Mouse (Mus musculus) layer of hippocampus, postnatal 10 days (tissue): ENCODE measurements at regions not wholly inside any gene's neighbourhood (a gene's known extent, or its start where the extent isn't known, plus 50 kb on each side); places are given as distances from the start of the nearest gene placed in this dataset.
"Not testable (repeated sequence)": the region's sequence is repeated elsewhere in the genome, so short reads cannot be mapped to it uniquely, and the experiment has no call there.

Experiments used
- DNase-seq, 2 experiments: peaks; one replicate each; pipeline ENCODE4 v3.0.0; 2021; ENCODE audit warnings: low spot score in 2 of 2

DNA sequence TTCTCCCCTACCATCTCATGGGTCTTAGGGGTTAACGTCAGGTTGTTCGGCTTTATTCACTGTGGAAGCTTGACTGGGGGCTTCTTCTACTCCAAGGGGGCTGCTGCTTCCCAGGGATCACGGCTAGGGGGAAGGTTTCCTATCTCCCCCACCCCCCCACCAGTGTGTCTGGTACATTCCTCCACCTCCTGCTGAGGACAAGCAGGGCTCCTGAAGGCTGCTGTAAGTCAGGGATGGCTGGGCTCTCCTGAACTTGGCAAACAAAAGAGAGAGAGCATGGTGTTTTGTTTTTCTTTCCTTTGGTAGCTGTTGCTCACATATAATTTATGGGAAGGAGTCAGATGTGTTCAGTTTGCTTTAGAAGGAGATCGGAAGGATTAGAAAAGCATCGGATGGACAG lies 54.7 kb upstream of the Commd3 start:
- DNase-seq, result no peak

DNA sequence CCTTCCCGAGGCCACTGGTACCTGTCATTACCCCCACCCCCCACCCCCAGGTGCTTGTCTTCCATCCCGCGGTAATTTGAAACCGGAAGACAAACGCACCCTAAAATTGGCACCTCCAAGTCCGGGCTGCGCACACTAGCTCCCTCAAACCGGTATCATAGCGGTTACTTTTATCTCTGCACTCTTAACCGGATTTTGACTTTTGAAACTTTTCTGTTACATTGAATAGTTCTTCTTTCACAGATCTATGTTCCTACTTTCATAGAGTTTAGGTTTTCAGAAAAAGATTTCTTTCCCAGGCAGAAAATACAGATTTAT lies 62.4 kb upstream of the Commd3 start:
- DNase-seq, result no peak

DNA sequence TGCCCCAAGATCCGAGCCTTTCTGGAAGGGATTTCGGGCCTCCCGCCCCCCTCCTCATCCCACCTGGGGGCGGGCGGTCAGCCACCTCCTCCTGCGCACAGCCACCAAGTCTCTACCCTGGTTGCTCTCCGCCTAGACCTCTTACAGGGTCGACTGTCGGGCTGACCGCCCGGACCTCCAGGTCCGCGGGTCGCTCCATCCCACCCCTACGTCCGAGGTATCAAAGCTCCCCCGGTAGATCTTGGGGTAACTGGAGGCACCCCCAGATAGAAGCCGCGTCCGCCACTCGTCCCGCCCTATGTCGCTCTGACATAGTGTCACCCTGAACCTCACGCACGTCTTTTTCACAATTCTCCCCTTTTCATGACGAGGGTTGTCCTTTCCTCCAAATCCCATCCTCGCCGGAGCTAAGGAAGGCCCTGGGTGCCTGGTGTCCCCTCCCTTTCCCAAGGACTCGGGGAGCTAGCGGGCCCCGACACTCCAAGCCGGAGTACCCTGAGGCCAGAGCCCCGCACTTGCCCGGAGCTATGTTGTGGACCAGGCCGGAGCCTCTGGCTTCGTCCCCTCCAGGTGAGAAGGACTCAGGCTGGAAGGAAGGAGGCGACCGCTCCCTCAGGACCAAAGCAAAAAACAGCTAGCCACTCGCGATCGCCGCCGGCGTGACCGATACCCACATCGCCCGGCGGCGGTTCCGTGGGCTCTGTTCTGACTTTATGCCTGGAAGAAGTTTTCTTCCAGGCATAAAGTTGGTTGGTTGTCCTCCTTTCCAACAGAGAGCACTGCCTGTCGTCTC lies 62.9 kb upstream of the Commd3 start:
- peak; percentile 12 to 24 for DNase-seq

DNA sequence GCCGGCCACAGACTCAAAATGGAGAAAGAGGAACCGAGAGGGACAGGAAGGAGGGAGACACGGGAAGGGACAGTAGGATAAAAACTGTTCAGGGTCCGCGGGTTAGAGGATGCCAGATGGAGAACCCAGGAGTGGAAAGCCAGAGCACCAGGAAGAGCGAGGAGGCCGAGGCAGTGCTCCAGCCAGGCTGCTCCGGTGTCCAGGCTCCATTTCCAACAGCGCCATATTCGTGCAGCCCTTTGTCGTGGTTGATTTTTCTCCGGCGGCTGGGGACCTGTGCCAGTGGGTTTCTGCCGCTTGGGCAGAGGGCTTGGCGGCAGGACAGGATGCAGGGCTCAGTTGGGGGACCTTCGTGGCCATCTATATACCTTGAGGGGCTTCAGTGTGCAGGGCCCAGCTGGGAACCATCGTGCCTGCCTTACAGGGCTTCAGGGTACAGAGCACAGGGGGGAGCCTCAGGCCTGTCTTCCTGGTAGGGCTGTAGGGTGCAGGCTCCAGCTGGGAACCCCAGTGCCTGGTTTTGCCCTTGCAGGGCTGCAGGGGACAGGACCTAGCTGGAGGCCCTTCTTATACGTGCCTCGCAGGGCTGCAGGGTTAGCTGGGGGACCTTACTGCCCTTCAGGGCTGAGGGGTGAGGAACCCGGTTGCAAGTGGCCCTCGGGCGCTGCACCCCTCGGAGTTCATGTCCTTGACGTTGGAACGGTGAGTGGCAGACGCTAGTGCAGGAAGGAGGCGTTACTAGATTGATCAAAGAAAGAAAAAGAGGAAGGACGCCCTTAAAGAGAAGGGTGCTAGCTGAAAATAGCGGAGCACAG lies 63.7 kb upstream of the Commd3 start:
- DNase-seq, result peak; percentile 52 to 57

DNA sequence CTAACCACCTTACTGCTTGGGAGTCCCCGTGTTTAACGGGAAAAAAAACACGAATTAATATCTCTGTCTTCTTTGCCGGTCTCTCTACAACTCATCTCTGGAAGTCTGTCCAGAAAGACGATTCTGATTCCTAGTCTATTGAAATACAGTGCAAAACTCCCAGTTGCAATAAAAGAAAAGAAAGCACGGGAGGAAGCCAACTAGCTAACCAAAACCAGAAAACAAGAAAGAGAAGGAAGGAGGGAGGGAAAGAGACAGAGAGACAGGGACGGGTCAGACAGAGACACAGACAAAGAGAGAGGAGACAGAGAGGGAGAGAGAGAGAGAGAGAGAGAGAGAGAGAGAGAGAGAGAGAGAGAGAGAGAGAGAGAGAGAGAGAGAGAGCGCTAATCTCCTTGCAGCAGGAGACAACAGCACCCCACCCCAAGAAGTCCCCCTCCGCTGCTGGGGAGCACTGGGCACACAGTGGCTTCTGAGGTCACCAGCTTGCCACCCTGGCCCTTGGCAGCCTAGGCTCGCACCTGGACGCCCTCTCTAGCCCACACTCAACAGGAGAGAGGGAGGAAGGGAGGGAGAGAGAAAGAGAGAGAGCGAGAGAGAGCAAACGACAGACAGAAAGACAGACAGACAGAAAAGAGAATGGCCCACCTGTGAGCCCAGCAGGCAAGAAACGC lies 64.5 kb upstream of the Commd3 start:
- DNase-seq, result no peak

DNA sequence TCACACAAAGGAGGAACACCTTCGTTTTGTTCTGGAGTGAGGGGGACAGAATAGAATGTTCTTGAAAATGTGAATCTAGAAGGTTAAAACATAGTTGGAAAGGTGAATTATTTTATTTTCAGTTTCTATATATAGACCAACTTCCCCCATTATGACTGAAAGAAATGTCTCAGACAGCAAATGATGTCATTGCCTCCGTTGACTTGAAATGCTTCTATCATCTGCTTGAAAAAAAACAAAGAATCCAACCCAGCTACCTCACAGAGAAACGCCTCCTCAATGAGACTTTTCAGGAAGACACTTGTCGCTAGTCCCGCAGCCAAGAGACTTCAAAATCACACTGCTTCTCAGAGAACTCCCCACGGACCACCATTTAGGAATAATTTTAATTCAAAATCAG lies 65.1 kb upstream of the Commd3 start:
- no peak for DNase-seq

DNA sequence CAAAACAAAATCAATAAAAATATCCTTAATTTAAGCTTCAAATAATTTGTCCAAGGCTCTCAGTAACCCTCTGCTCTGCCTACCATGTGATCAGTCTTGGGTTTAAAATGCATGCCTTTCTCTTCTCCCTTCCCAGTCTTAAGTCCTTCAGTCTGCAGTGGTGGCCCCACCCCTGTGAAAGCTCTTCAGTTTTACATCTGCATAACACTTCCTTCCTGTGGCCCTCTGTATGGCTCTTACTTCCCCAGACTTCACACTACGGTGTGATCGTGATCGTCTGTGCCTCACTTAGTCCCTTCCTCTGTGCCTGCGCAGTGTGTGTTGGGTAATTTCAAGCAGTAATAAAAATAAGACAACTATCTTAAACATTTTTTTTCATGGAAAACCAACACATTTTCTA lies 80.0 kb upstream of the Commd3 start:
- DNase-seq, result no peak

DNA sequence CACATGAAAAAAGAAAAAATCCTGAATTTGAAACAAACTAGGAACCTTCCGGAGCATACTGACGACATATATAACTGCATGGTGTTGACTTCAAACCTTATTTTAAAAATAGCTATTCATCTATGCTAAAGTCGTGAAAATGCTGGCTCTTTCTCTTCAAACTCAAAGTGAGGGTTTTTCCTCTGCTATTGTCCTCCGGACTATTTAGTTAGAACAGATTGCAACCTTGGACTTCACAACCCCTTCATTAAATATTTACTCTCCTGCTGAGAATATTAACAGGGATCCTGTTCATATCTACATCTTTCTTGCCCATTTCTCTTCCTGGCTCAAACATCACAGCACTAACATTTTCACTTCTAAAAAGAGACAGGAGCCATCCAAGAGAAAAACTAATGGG lies 84.0 kb upstream of the Commd3 start:
- no peak for DNase-seq

DNA sequence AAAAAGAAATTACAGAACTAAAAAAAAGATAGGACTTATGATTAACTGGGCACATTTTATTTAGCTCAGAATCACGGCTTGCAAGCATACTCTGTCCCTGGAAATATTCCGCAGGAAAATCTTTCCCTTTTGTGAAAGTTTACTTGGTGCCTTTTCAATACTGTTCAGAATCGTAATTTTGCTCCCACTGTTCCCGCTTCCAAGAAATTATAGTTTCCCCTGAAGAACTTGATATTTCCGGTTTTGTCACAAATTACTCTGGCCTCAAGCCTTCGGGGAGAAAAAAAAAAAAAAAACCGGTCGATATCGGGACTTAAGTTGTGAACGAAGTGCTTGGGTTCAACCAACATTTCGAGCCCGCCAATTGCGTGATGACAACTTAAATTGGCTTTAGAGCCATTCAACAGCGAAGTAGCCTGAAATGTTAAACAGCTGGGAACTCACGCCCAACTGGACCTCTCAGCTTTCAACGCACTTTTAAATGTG lies 84.4 kb upstream of the Commd3 start:
- DNase-seq, result peak in 1 of 2 experiments; percentile 11

DNA sequence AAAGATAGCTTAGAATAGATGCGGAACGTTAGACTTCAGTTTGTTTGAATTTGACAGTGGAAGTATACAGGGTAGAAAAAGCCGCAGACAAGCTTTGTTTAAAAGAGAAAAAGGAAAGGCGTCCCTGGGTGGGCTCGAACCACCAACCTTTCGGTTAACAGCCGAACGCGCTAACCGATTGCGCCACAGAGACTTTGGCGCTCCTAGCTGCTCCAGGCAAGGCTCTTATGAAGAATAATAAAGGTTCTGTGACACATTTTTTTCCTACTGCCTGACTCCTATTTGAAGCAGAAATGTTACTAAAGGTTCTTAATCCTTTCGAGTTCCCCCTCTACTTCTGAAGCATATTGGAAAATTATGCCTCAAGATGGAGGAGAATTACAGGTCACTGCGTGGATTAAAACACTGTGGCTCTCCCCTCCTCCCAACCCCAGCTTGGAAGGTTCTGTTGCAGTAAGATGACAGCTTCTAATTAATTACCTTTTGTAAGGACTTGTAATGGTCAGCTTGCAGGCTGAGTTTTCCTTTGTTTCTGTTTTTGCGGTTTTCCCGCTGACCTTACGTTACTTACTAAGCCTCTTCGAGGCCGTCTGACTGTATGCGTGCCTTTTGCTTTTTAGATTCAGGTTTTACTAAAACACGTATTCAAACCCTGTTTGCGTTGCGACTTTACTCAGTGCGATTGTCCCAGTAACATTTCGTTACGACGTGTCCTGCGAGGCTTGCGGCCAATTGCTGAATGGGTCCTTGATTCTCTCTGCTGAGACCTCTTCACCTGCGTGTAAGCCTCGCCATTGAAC lies 85.1 kb upstream of the Commd3 start:
- DNase-seq, result peak; percentile 94

DNA sequence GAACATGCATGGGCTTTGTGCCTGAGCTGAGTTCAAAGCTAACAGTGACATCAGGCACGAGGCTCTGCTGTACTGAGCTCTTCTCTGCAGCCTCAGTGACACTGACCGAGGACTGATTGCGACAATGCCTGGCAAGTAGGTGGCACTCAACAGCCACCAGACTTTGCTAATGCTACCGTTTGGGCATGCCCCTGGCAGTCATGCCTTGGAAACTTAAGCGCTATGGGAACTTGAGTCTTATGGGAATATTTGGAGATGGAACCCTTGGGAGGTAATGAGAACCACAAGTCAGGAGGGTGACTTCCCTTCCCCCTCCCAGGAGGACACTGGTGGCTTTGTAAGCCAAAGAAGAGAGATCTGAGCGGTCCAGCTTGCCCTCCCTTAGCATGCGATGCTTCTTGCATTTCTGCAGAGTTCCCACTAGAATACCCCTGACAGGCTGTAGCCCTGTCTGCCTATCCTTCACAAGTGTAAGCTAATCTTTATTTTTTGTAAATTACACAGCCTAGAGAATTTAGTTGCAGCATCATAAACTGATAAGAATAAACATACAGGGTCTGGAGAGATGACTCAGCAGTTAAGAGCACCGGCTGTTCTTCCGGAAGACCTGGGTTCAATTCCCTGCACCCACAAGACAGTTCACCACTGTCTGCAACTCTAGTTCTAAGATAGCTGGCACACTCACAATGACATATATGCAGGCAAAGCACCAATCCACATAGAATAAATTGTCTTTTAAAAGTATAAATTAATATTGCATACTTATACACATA lies 86.4 kb upstream of the Commd3 start:
- DNase-seq, result peak in 1 of 2 experiments; percentile 14

DNA sequence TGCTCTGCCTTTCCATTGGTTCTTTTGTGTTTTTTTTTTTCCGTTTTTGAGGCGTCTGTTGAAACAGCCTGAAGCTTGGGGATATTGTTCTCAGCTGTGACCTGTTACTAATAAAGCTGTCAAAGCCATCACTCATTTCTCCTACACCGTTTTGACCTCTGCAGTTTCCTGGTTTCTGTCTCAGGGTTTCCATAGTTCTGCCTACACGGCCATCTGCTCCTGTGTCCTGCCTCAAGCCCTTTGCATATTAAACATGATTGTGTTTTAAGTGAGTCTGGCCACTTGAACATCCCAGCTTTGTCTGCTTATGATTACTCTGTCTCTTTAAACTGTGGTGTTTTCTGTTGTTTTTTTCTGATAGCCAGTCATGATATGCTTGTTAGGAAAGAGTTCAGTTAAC lies 114.1 kb upstream of the Commd3 start:
- no peak for DNase-seq

DNA sequence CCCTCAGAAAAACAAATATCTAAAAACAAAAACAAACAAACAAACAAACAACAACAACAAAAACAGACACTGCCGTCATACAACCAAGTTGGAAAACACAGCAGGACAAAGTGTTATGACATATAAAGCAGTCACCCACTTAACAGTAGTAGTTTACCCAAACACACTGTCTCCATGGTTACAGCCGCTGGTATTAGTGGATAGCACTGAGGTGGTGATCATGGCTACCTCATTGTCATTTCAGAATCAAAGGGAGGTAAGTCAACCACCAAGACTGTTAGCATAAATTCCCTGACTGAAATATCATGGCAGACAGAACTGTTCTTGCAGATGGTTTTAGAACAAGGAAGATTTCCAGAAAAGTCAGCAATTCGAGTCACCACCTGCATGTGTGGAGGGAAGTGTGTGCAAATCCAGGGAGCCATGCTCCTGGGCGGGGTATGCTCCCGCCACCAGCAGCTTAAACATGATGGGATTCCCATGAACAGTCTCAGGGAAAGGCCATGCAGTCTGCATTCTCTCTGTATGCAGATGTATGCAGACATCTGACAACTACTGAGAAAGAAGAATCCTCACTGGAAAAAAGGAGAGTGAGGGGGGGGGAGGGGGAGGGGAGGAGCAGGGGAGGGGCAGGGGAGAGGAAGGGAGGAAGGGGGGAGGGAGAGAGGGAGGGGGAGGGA lies 124.1 kb upstream of the Commd3 start:
- DNase-seq, result no peak

DNA sequence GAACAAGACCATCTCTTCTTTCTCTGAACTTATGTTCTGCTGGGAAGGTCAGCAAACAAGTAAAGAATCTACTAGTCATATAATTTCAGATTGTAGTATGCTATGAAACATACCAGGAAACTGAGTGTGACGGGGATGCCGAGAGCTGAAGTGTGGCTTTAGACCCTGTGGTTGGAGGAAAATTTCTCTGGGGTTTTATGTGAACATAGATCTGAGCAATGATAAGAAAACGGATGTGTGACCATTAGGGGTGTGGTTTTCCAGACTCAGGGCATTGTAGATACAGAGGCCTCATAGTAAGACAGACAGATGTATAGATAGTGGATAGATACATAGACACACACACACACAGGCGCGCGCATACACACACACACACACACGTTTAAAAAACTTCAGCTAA lies 131.8 kb upstream of the Dnajc1 start:
- DNase-seq, result no peak

DNA sequence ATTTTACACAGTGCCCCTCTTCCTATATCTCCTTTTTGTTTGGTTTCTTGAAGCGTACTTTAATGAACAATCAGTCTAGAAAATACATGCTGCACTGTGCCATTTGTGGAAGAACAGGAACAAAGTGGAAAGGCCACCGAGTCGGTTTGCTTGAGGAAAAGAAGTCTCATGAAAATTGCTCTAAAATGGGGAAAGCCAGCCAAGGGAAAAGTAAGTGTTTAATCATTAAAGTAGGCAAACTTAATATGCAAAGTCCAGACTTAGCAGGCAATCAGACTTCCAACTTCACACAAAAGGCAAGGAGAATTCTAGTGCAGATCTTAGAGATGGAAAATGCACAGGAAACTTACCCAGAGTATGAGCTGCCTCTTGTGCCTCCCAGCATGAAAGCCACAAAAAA lies 131.3 kb upstream of the Dnajc1 start:
- no peak for DNase-seq

DNA sequence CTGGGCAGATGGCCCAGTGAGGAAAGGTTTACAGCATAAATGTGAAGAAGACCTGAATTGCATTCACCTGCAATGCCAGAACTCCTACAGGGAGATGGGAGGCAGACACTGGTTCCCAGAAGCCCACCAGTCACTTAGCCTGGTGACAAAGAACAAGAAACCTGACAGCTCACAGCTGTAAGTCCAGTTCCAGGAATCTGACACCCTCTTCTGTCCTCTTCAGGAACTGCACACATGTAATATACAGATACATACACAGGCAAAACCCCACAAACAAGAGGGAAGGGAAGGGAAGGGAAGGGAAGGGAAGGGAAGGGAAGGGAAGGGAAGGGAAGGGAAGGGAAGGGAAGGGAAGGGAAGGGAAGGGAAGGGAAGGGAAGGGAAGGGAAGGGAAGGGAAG lies 120.8 kb upstream of the Dnajc1 start:
- DNase-seq, result no peak

DNA sequence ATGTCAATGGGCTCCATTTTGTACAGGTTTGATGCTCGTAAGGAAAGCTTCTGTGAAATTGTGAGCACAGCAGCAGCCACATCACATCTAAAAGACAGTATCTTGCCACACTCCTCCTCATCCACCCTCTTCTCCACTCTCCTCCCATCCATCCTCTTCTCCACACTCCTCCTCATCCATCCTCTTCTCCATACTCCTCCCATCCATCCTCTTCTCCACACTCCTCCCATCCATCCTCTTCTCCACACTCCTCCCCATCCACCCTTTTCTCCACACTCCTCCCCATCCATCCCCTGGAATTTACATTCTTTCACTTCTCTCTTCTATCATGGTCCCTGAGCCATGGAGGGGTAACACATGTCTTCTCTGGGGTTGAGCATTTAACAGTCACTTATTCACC lies 116.7 kb upstream of the Dnajc1 start:
- DNase-seq, result no peak

DNA sequence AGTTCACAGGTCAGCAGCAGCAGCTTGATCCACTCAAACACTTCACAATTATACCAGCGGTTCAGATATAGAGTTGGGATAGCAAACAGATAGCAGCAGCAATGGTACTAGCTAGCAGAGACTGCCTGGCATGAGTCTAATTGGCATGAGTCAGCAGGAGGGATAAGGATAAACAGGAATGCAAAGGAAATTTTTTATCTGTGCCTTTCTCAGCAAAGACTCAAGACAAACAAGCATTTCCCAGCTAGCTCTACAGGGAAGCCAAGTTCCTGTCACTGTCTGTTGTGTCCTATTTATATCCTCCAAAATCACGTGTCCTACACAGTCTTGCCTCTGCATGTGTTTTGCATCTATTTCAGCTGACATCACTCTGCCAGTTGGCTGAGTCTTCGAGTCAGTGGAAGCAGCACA lies 80.7 kb upstream of the Dnajc1 start:
- DNase-seq, result peak; percentile 4 to 12

DNA sequence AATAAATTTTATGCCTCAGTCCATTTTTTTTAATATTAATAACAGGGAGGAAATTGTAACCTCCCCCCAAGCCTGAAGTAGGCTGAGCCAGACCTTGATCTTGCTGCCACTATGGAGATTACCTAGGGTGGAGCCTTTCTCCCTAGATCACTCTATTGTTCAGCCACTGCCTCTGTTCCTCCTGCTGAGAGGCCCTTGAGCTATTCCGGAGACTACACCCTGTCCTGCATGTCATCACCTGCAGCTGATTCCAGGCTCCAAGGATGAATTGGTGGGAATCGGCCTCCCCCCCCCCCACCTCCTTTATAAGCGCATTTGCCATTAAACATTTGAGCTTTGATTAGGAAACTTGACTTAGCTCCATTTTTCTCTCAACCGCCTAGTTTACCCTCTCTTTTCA lies 68.3 kb upstream of the Dnajc1 start:
- DNase-seq, result no peak

DNA sequence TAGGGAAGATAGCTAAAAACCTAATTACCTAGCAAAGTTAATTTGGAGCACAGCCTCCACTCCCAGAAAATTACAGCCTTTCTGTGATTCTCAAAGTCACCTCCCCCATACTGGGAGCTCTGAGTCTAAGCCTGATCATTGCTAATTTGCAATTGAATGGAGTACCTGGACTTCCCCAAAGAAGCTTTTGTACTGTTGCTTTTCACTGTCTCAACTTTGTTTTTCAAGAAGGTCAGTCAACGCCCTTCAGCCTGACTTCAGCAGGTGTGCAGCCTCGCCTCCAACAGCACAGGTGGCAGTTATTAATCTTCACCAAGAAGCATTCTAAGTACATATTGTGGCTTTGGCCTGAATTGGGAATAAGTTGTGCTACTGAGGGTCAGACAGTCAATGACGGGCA lies 67.7 kb upstream of the Dnajc1 start:
- DNase-seq, result not testable (repeated sequence)
